Mouse (Mus musculus) small intestine, adult 2 months (tissue): ENCODE data around the gene Fgf12. TPM values are rescaled to one million over a fixed set of nuclear protein-coding genes. Genes with fewer than 3 reads are reported as not detected.

ENCODE experiments used
- H3K27ac ChIP-seq: fragments of 200-500 bp; 2 replicates; pipeline ENCODE4 v1.5.1; 2012; ENCODE audit warnings: low read depth, low read length, control low read depth, inconsistent platforms; ENCODE audit not compliant: insufficient read depth
- H3K27me3 ChIP-seq: fragments of 200-500 bp; 2 replicates; pipeline ENCODE4 v1.6.1; 2012; ENCODE audit warnings: mild to moderate bottlenecking, moderate library complexity, low read length, inconsistent platforms; ENCODE audit not compliant: control insufficient read depth, insufficient read depth
- H3K36me3 ChIP-seq: fragments of 200-500 bp; 2 replicates; pipeline ENCODE4 v1.6.1; 2012; ENCODE audit warnings: mild to moderate bottlenecking, low read length, control low read depth, inconsistent platforms; ENCODE audit not compliant: control insufficient read depth, insufficient read depth
- H3K4me1 ChIP-seq: fragments of 200-500 bp; 2 replicates; pipeline ENCODE4 v1.6.1; 2012; ENCODE audit warnings: low read length, inconsistent platforms, mixed read lengths; ENCODE audit not compliant: control insufficient read depth, insufficient read depth, insufficient read length
- H3K4me3 ChIP-seq: fragments of 200-500 bp; 2 replicates; pipeline ENCODE4 v1.5.1; 2012; ENCODE audit warnings: low read depth, mild to moderate bottlenecking, control low read depth, inconsistent platforms, low read length, moderate library complexity
- CTCF ChIP-seq: fragments of 200-500 bp; IDR thresholded peaks from 2 replicates; pipeline ENCODE4 v1.5.1; 2012; ENCODE audit warnings: low read depth, mild to moderate bottlenecking, control low read depth, inconsistent platforms, low read length, moderate library complexity, mixed read lengths; ENCODE audit not compliant: insufficient replicate concordance, insufficient read length; ENCODE audit errors: extremely low read depth
- POLR2A ChIP-seq: fragments of 200-500 bp; IDR thresholded peaks from 2 replicates; pipeline ENCODE4 v1.6.1; 2012; ENCODE audit warnings: low read depth, mild to moderate bottlenecking, control low read depth, inconsistent platforms, low read length, moderate library complexity
- WGBS: fragments of 180-500 bp; shearing (Covaris S2); methylation state at CpG from one replicate; pipeline ENCODE4 v1.1.7; 2018; 5-methylcytosine and 5-hydroxymethylcytosine counted together
- polyA plus RNA-seq: library from polyadenylated mRNA; depleted of rRNA; stranded (reverse); fragments of >200 nt; gene quantifications from 2 replicates; pipeline ENCODE4 v1.2.3, GENCODE M21; 2012

Fgf12 gene
- polyA plus RNA-seq, 1 experiment: 0.24 TPM

DNA sequence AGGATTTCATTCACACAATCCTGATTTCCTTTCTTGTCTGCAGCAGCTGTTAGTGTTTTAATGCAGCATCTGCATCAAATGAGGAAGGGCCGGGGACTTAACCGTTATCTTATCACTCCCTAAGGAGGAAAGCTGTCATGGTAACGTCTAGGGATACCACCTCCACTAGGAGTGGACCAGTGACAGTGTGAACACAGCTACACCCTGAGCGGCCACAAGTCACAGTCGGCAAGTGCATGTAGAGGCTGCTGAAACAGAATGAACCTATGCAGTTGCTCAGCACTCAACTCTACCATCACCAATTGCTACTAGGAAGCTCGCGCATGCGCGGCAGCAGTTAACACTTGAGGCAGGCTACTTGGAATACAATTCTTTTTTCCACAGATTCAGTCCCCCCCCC is 161.3 kb downstream of the Fgf12 start:
- no peak overlapping the region for H3K4me3 ChIP-seq
- H3K27me3 ChIP-seq: no peaks in the 10 kb centered on the region
- TF ChIP-seq CTCF (no peak), POLR2A (no peak)
- H3K27ac ChIP-seq: no peak overlapping the region
- H3K36me3 ChIP-seq: no peaks in the 10 kb centered on the region
- WGBS: 55% methylated on average over 9 of the region's 9 CpGs
- H3K4me1 ChIP-seq: no peaks in the 10 kb centered on the region

- WGBS: 36% methylated on average over 3 of the region's 3 CpGs
- TF ChIP-seq CTCF: no peak
- no peak for TF ChIP-seq POLR2A
- H3K4me1 ChIP-seq: no peaks in the 10 kb centered on the region
- H3K4me3 ChIP-seq: no peak overlapping the region
- H3K36me3 ChIP-seq: no peaks in the 10 kb centered on the region
- no peak overlapping the region for H3K27ac ChIP-seq
- no peaks in the 10 kb centered on the region for H3K27me3 ChIP-seq
These were observed 180.7 kb downstream of the Fgf12 start for GRCm38 (mm10) chr16:28572212-28572611.

GRCm38 (mm10) chr16:28564716-28565217 is 188.1 kb downstream of the Fgf12 start:
- TF ChIP-seq CTCF (no peak), POLR2A (no peak)
- Histone ChIP-seq H3K4me3 (no peak overlapping the region), H3K27me3 (peaks cover 6% of the 10 kb centered on the region; the same call in 1 of the 2 replicates), H3K27ac (no peak overlapping the region), H3K36me3 (no peaks in the 10 kb centered on the region), H3K4me1 (no peaks in the 10 kb centered on the region)
- WGBS: 2% methylated on average over 58 of the region's 58 CpGs

- H3K27me3 ChIP-seq: peaks cover 6% of the 10 kb centered on the region; the same call in 1 of the 2 replicates
- TF ChIP-seq CTCF: no peak
- no peak for TF ChIP-seq POLR2A
- 4% methylated on average over 45 of the region's 45 CpGs for WGBS
- no peaks in the 10 kb centered on the region for H3K36me3 ChIP-seq
- no peak overlapping the region for H3K27ac ChIP-seq
- no peak overlapping the region for H3K4me3 ChIP-seq
- no peaks in the 10 kb centered on the region for H3K4me1 ChIP-seq
These were observed 188.7 kb downstream of the Fgf12 start for GRCm38 (mm10) chr16:28564075-28564715.

DNA sequence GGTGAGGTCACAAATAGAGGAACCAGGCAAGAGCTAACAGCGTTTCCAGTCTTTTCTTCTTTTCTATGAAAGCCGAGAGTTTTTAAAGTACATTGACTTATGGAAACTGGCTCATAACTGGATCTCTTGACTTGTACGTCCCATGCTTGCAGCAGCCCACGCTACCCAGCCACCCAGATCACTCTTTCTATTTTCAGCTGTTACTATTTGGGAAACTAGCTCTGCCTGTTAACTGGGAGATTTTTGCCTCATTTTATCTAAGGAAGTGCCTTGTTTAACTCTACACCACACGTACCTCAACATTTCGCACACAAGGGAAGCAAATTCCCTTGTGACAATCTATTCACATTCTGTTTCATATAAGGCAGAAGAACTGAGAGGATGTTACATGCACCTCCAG is 190.0 kb downstream of the Fgf12 start:
- H3K36me3 ChIP-seq: no peaks in the 10 kb centered on the region
- TF ChIP-seq CTCF (no peak), POLR2A (no peak)
- no peak overlapping the region for H3K27ac ChIP-seq
- WGBS: 74% methylated on average over 6 of the region's 6 CpGs
- peaks cover 6% of the 10 kb centered on the region; the same call in 1 of the 2 replicates for H3K27me3 ChIP-seq
- H3K4me3 ChIP-seq: no peak overlapping the region
- H3K4me1 ChIP-seq: no peaks in the 10 kb centered on the region

- Histone ChIP-seq H3K4me3 (no peak overlapping the region), H3K36me3 (no peaks in the 10 kb centered on the region), H3K4me1 (no peaks in the 10 kb centered on the region), H3K27me3 (no peaks in the 10 kb centered on the region), H3K27ac (no peak overlapping the region)
- TF ChIP-seq POLR2A (no peak), CTCF (no peak)
- WGBS: 78% methylated on average over 10 of the region's 10 CpGs
These were observed 197.6 kb downstream of the Fgf12 start for GRCm38 (mm10) chr16:28555219-28555618.

GRCm38 (mm10) chr16:28539423-28539822 is 213.4 kb downstream of the Fgf12 start:
- 62% methylated on average over 3 of the region's 3 CpGs for WGBS
- TF ChIP-seq POLR2A (no peak), CTCF (no peak)
- no peaks in the 10 kb centered on the region for H3K36me3 ChIP-seq

More at GRCm38 (mm10) chr16:28539423-28539822, 213.4 kb downstream of the Fgf12 start:
- H3K4me3 ChIP-seq: no peak overlapping the region
- no peak overlapping the region for H3K27ac ChIP-seq
- no peaks in the 10 kb centered on the region for H3K27me3 ChIP-seq
- H3K4me1 ChIP-seq: no peaks in the 10 kb centered on the region
